In the genomic region with DNA sequence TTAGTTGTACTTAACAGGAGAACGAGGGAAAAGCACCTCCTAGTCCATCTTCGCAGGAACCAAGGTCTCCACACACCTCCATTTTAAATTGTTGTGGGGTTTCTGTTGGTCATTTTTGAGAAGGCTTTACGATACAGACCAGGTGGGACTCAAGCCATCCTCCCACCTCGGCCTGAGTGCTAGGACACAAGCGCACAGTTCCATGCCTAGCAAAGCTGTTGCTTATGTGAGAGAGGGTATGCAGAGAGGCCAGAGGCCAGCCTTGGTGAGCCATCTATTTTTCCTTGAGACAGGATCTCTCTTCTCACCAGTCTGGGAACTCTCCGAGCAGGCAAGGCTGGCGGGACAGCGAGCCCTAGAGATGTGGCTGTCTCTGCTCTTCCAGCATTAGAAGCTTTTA, we compare ENCODE assay signal across 15 mouse cellular contexts.
"Had no signal": no experiment of that assay in that cellular context is flagged by ENCODE, and none has a peak within 500 bp of the region (broad histone marks: within the 10 kb centered on the region; RNA-seq: fewer than 3 reads in every experiment).

No protein-coding gene starts in this region.

- H3K9me3 ChIP-seq: neural tube, embryonic 13.5 days; neural tube, embryonic 15.5 days; stomach, embryonic 15.5 days had no signal

- DNase-seq: retina, postnatal 1 day; right cerebral cortex, adult 18-20 months; right cerebral cortex, postnatal 14 days; right cerebral cortex, postnatal 25 days; spleen, adult 18-20 months; thymus, adult 18-20 months; thymus, adult 2 months; thymus, postnatal 14 days; thymus, postnatal 25 days; thymus, postnatal 36 days; thymus, postnatal 4 days had no signal

- H3K4me1 ChIP-seq: neural tube, embryonic 13.5 days; neural tube, embryonic 15.5 days; stomach, embryonic 15.5 days had no signal

- H3K9ac ChIP-seq: neural tube, embryonic 13.5 days; neural tube, embryonic 15.5 days; stomach, embryonic 15.5 days had no signal

- H3K27ac ChIP-seq: neural tube, embryonic 13.5 days; neural tube, embryonic 15.5 days; stomach, embryonic 15.5 days; stomach, postnatal 0 days had no signal

- H3K4me2 ChIP-seq: neural tube, embryonic 13.5 days; neural tube, embryonic 15.5 days; stomach, embryonic 15.5 days had no signal

- H3K36me3 ChIP-seq: neural tube, embryonic 13.5 days; stomach, embryonic 15.5 days had no signal

- H3K4me3 ChIP-seq: neural tube, embryonic 13.5 days; neural tube, embryonic 15.5 days; stomach, embryonic 15.5 days had no signal

- H3K27me3 ChIP-seq: neural tube, embryonic 13.5 days; neural tube, embryonic 15.5 days; stomach, embryonic 15.5 days had no signal
